Comparison of ENCODE assay signal across 31 mouse cellular contexts in the genomic region with DNA sequence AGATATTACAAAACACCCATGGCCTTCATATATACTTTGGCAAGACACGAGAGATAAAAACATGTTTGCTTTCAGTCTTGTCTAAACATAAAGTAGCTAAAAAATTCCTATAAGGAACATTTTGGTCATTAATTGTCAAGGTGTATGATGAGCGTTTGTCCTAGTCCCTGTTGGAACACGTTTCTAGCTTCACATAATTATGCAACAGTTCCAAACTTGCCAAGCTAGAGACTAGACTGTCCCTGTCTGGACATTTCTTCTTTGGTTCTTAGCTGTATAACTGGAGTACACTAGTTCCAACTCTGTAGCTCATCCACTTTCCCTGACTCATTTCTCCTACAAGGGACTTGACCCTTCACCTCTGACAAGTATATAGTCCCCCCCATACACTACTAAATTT.
"Had no signal": no experiment of that assay in that cellular context is flagged by ENCODE, and none has a peak within 500 bp of the region (broad histone marks: within the 10 kb centered on the region; RNA-seq: fewer than 3 reads in every experiment).

No protein-coding gene starts in this region.

- H3K4me3 ChIP-seq: limb, embryonic 10.5 days; limb, embryonic 12.5 days; limb, embryonic 13.5 days; limb, embryonic 15.5 days; liver, embryonic 12.5 days; liver, embryonic 13.5 days; liver, embryonic 15.5 days; lung, embryonic 15.5 days; megakaryocyte, embryonic 14.5 days; midbrain, embryonic 10.5 days; midbrain, embryonic 12.5 days; midbrain, embryonic 13.5 days; midbrain, embryonic 15.5 days; myocyte had no signal

- ATAC-seq: liver, embryonic 12.5 days; liver, postnatal 0 days; lung, postnatal 0 days; midbrain, embryonic 13.5 days; midbrain, embryonic 15.5 days; midbrain, embryonic 16.5 days had no signal

- H3K4me1 ChIP-seq: limb, embryonic 10.5 days; limb, embryonic 12.5 days; limb, embryonic 13.5 days; limb, embryonic 15.5 days; liver, embryonic 12.5 days; liver, embryonic 13.5 days; liver, embryonic 15.5 days; lung, embryonic 15.5 days; megakaryocyte, embryonic 14.5 days; midbrain, embryonic 10.5 days; midbrain, embryonic 12.5 days; midbrain, embryonic 13.5 days; midbrain, embryonic 15.5 days had no signal

- H3K27ac ChIP-seq: limb, embryonic 10.5 days; limb, embryonic 12.5 days; limb, embryonic 13.5 days; limb, embryonic 15.5 days; liver, embryonic 12.5 days; liver, embryonic 13.5 days; liver, embryonic 14.5 days; liver, embryonic 15.5 days; lung, embryonic 15.5 days; macrophage; midbrain, embryonic 10.5 days; midbrain, embryonic 12.5 days; midbrain, embryonic 13.5 days; midbrain, embryonic 15.5 days had no signal

- H3K9me3 ChIP-seq: limb, embryonic 10.5 days; limb, embryonic 12.5 days; limb, embryonic 13.5 days; limb, embryonic 15.5 days; liver, embryonic 12.5 days; liver, embryonic 13.5 days; liver, embryonic 15.5 days; lung, embryonic 15.5 days; megakaryocyte, embryonic 14.5 days; midbrain, embryonic 10.5 days; midbrain, embryonic 12.5 days; midbrain, embryonic 13.5 days; midbrain, embryonic 15.5 days had no signal

- H3K27me3 ChIP-seq: limb, embryonic 12.5 days; limb, embryonic 13.5 days; limb, embryonic 15.5 days; liver, embryonic 12.5 days; liver, embryonic 13.5 days; liver, embryonic 15.5 days; lung, embryonic 15.5 days; megakaryocyte, embryonic 14.5 days; midbrain, embryonic 12.5 days; midbrain, embryonic 13.5 days; midbrain, embryonic 15.5 days had no signal

- DNase-seq: left cerebral cortex, postnatal 4 days; liver; liver, embryonic 13.5 days; liver, postnatal 0 days; lung, adult 18-20 months; lung, adult 2 months; lung, embryonic 14.5 days; lung, postnatal 10 days; lung, postnatal 14 days; lung, postnatal 36 days; lung, postnatal 4 days; midbrain, embryonic 14.5 days had no signal

- H3K36me3 ChIP-seq: limb, embryonic 10.5 days; limb, embryonic 12.5 days; limb, embryonic 13.5 days; limb, embryonic 15.5 days; liver, embryonic 12.5 days; liver, embryonic 13.5 days; liver, embryonic 15.5 days; lung, embryonic 15.5 days; midbrain, embryonic 10.5 days; midbrain, embryonic 12.5 days; midbrain, embryonic 13.5 days; midbrain, embryonic 15.5 days had no signal

- H3K4me2 ChIP-seq: limb, embryonic 12.5 days; limb, embryonic 13.5 days; limb, embryonic 15.5 days; liver, embryonic 11.5 days; liver, embryonic 12.5 days; liver, embryonic 13.5 days; liver, embryonic 15.5 days; lung, embryonic 14.5 days; lung, embryonic 15.5 days; midbrain, embryonic 11.5 days; midbrain, embryonic 12.5 days; midbrain, embryonic 13.5 days; midbrain, embryonic 15.5 days had no signal

- H3K9ac ChIP-seq: limb, embryonic 12.5 days; limb, embryonic 13.5 days; limb, embryonic 15.5 days; liver, embryonic 12.5 days; liver, embryonic 13.5 days; liver, embryonic 14.5 days; liver, embryonic 15.5 days; liver, postnatal 0 days; lung, embryonic 14.5 days; lung, embryonic 15.5 days; midbrain, embryonic 12.5 days; midbrain, embryonic 13.5 days; midbrain, embryonic 15.5 days had no signal
